Mouse (Mus musculus) CD4-positive, CD25-positive, alpha-beta regulatory T cell, adult 4 months (primary cell): Measurements from ENCODE around the gene Zfp362. TPM values are rescaled to one million over a fixed set of nuclear protein-coding genes. Genes with fewer than 3 reads are reported as not detected.

Source experiments
- ATAC-seq: one replicate; pipeline ENCODE4 v1.8.0; 2017
- polyA plus RNA-seq, 2 experiments: library from polyadenylated mRNA; unstranded; fragments of 100-300 nt; shearing (Covaris generic); gene quantifications; one replicate each; pipeline ENCODE4 v1.2.1; 2017

Gene Zfp362
- polyA plus RNA-seq, 2 experiments from 2014 or later = 8.3 to 8.4 TPM

GRCm38 (mm10) chr4:128729033-128729708 is 76.7 kb downstream of the Zfp362 start:
- no peak for ATAC-seq

- peak; percentile 65 for ATAC-seq
These were observed 77.4 kb downstream of the Zfp362 start for GRCm38 (mm10) chr4:128728431-128728851.

- peak; percentile 22 for ATAC-seq
These were observed 78.0 kb downstream of the Zfp362 start for GRCm38 (mm10) chr4:128727721-128728430.

- ATAC-seq = peak; percentile 77
These were observed 78.7 kb downstream of the Zfp362 start for GRCm38 (mm10) chr4:128727019-128727720.

GRCm38 (mm10) chr4:128724059-128724458 is 81.8 kb downstream of the Zfp362 start:
- no peak for ATAC-seq

- ATAC-seq = no peak
These were observed 82.4 kb downstream of the Zfp362 start for GRCm38 (mm10) chr4:128723431-128723830.

Other genes with a start within 250 kb of the Zfp362 start
- 1 to 10 TPM; 3.1 TPM for gene Zscan20, start 195.9 kb downstream of the Zfp362 start, polyA plus RNA-seq
- 1 to 10 TPM; 2.0 to 6.1 TPM for gene Tlr12, start 187.4 kb downstream of the Zfp362 start, polyA plus RNA-seq
- 10 to 100 TPM; 13.1 to 14.1 TPM for gene Phc2, start 151.3 kb downstream of the Zfp362 start, polyA plus RNA-seq
- under 1 TPM; 0.18 to 0.22 TPM for gene A3galt2, start 50.7 kb downstream of the Zfp362 start, polyA plus RNA-seq
- gene Trim62, start 77.5 kb upstream of the Zfp362 start, polyA plus RNA-seq = 1 to 10 TPM; 1.3 to 1.6 TPM
- under 1 TPM in 1 of 2 experiments, not detected in 1; 0.66 TPM for gene Azin2, start 156.4 kb upstream of the Zfp362 start, polyA plus RNA-seq
- 100 to 1,000 TPM in 1 of 2 experiments, 10 to 100 TPM in 1; 74.6 to 113 TPM for gene Ak2, start 185.9 kb upstream of the Zfp362 start, polyA plus RNA-seq